Mouse (Mus musculus) MEL (cell line): ENCODE results near the gene Ypel3. TPM values are rescaled to one million over a fixed set of nuclear protein-coding genes. Genes with fewer than 3 reads are reported as not detected.

ENCODE experiments used
- DNase-seq: peaks from one replicate; pipeline ENCODE4 v3.0.0; 2011; ENCODE audit warnings: low read depth, low spot score
- H3K27ac ChIP-seq: 2 replicates; pipeline ENCODE4 v1.5.1; 2012; ENCODE audit warnings: low read depth, mild to moderate bottlenecking, control low read depth, low read length, moderate library complexity; ENCODE audit not compliant: control insufficient read depth
- H3K27me3 ChIP-seq, 2 experiments: fragments of 150-350 bp in 1 of 2; sonication (generic) in 1 of 2; 2 replicates each; pipeline ENCODE4 v1.6.1; 2012; ENCODE audit warnings: low read length in 2 of 2, mild to moderate bottlenecking in 2 of 2, improper control_type of control experiment in 1 of 2, moderate library complexity in 1 of 2; ENCODE audit not compliant: insufficient read depth in 2 of 2, control insufficient read depth in 1 of 2
- H3K36me3 ChIP-seq, 2 experiments: 2 replicates each; pipeline ENCODE4 v1.6.1; 2012 to 2014; ENCODE audit warnings: low read length in 2 of 2, improper control_type of control experiment in 1 of 2, inconsistent platforms in 1 of 2, mild to moderate bottlenecking in 1 of 2; ENCODE audit not compliant: insufficient read depth in 2 of 2, control insufficient read depth in 1 of 2
- H3K4me1 ChIP-seq, 2 experiments: fragments of 150-350 bp in 1 of 2; sonication (generic) in 1 of 2; 2 replicates each; pipeline ENCODE4 v1.6.1; 2012; ENCODE audit warnings: low read length in 2 of 2, improper control_type of control experiment in 1 of 2, mild to moderate bottlenecking in 1 of 2; ENCODE audit not compliant: insufficient read depth in 2 of 2, control insufficient read depth in 1 of 2
- H3K4me3 ChIP-seq, 2 experiments: fragments of 150-350 bp in 1 of 2; sonication (generic) in 1 of 2; 2 replicates each; pipeline ENCODE4 v1.5.1; 2012; ENCODE audit warnings: low read depth in 2 of 2, low read length in 2 of 2, mild to moderate bottlenecking in 2 of 2, moderate library complexity in 2 of 2, control low read depth in 1 of 2, improper control_type of control experiment in 1 of 2; ENCODE audit not compliant: control insufficient read depth in 1 of 2, insufficient read depth in 1 of 2
- H3K79me2 ChIP-seq: 2 replicates; pipeline ENCODE4 v1.6.1; 2012; ENCODE audit warnings: mild to moderate bottlenecking, low read length, moderate library complexity; ENCODE audit not compliant: control insufficient read depth, poor library complexity, insufficient read depth
- H3K9ac ChIP-seq: 2 replicates; pipeline ENCODE4 v1.6.1; 2012; ENCODE audit warnings: low read depth, mild to moderate bottlenecking, control low read depth, low read length, moderate library complexity; ENCODE audit not compliant: control insufficient read depth, poor library complexity, severe bottlenecking
- H3K9me3 ChIP-seq: fragments of 150-350 bp; sonication (generic); replicated peaks from 2 replicates; pipeline ENCODE4 v1.6.1; 2012; ENCODE audit warnings: mild to moderate bottlenecking, low read length, improper control_type of control experiment, moderate library complexity; ENCODE audit not compliant: insufficient read depth
- CTCF ChIP-seq, 3 experiments: IDR thresholded peaks in 2 of 3; conservative IDR thresholded peaks in 1 of 3; 2 replicates each; pipeline ENCODE4 v1.5.1; 2011 to 2012; ENCODE audit warnings: low read length in 3 of 3, low read depth in 2 of 3, mild to moderate bottlenecking in 2 of 3, improper control_type of control experiment in 1 of 3, inconsistent platforms in 1 of 3, mixed read lengths in 1 of 3, moderate library complexity in 1 of 3; ENCODE audit not compliant: control insufficient read depth in 1 of 3, insufficient read depth in 1 of 3, poor library complexity in 1 of 3, severe bottlenecking in 1 of 3
- ELF1 ChIP-seq: IDR thresholded peaks from 2 replicates; pipeline ENCODE4 v1.6.1; 2014; ENCODE audit warnings: low read depth, mild to moderate bottlenecking, inconsistent platforms, low read length, improper control_type of control experiment, moderate library complexity
- ETS1 ChIP-seq: IDR thresholded peaks from 2 replicates; pipeline ENCODE4 v1.6.1; 2012; ENCODE audit warnings: low read depth, mild to moderate bottlenecking, inconsistent platforms, low read length, improper control_type of control experiment, moderate library complexity
- GATA1 ChIP-seq: IDR thresholded peaks from 2 replicates; pipeline ENCODE4 v1.6.1; 2011; ENCODE audit warnings: low read depth, low read length, improper control_type of control experiment
- KAT2A ChIP-seq: conservative IDR thresholded peaks from 2 replicates; pipeline ENCODE4 v1.6.1; 2012; ENCODE audit warnings: low read depth, low read length, improper control_type of control experiment, inconsistent platforms
- MXI1 ChIP-seq: IDR thresholded peaks from 2 replicates; pipeline ENCODE4 v1.6.1; 2011; ENCODE audit warnings: mild to moderate bottlenecking, low read depth, low read length, improper control_type of control experiment
- MYB ChIP-seq: IDR thresholded peaks from 2 replicates; pipeline ENCODE4 v1.6.1; 2011; ENCODE audit warnings: mild to moderate bottlenecking, low read depth, low read length, improper control_type of control experiment
- POLR2A ChIP-seq, 2 experiments: IDR thresholded peaks; 2 replicates each; pipeline ENCODE4 v1.6.1; 2011 to 2012; ENCODE audit warnings: low read length in 2 of 2, mild to moderate bottlenecking in 2 of 2, control low read depth in 1 of 2, improper control_type of control experiment in 1 of 2, low read depth in 1 of 2, moderate library complexity in 1 of 2; ENCODE audit not compliant: control insufficient read depth in 1 of 2, insufficient read depth in 1 of 2, poor library complexity in 1 of 2
- POLR2AphosphoS2 ChIP-seq: IDR thresholded peaks from 2 replicates; pipeline ENCODE4 v1.6.1; 2011; ENCODE audit warnings: low read length, improper control_type of control experiment
- POLR2AphosphoS5 ChIP-seq: IDR thresholded peaks from 2 replicates; pipeline ENCODE4 v1.6.1; 2012; ENCODE audit warnings: low read depth, borderline replicate concordance, mild to moderate bottlenecking, inconsistent platforms, low read length, moderate library complexity, mixed read lengths
- RAD21 ChIP-seq: IDR thresholded peaks from 2 replicates; pipeline ENCODE4 v1.6.1; 2011; ENCODE audit warnings: mild to moderate bottlenecking, low read depth, low read length, improper control_type of control experiment
- SMC3 ChIP-seq: IDR thresholded peaks from 2 replicates; pipeline ENCODE4 v1.6.1; 2011; ENCODE audit warnings: low read depth, low read length, improper control_type of control experiment
- TAL1 ChIP-seq: IDR thresholded peaks from 2 replicates; pipeline ENCODE4 v1.6.1; 2012; ENCODE audit warnings: mild to moderate bottlenecking, inconsistent platforms, low read length, moderate library complexity, mixed read lengths
- UBTF ChIP-seq: IDR thresholded peaks from 2 replicates; pipeline ENCODE4 v1.6.1; 2012; ENCODE audit warnings: low read depth, mild to moderate bottlenecking, inconsistent platforms, low read length, improper control_type of control experiment, moderate library complexity, borderline replicate concordance; ENCODE audit not compliant: insufficient read depth
- USF1 ChIP-seq: IDR thresholded peaks from 2 replicates; pipeline ENCODE4 v1.6.1; 2014; ENCODE audit warnings: low read depth, mild to moderate bottlenecking, inconsistent platforms, low read length, improper control_type of control experiment, moderate library complexity
- USF2 ChIP-seq, 2 experiments: IDR thresholded peaks; 2 replicates each; pipeline ENCODE4 v1.6.1; 2011 to 2012; ENCODE audit warnings: improper control_type of control experiment in 2 of 2, low read length in 2 of 2, borderline replicate concordance in 1 of 2, inconsistent platforms in 1 of 2, low read depth in 1 of 2, mild to moderate bottlenecking in 1 of 2; ENCODE audit not compliant: insufficient read depth in 1 of 2
- ZC3H11A ChIP-seq: IDR thresholded peaks from 2 replicates; pipeline ENCODE4 v1.6.1; 2012; ENCODE audit warnings: low read depth, mild to moderate bottlenecking, inconsistent platforms, low read length, improper control_type of control experiment
- polyA plus RNA-seq, 2 experiments: library from polyadenylated mRNA; stranded (reverse) in 1 of 2; unstranded in 1 of 2; fragments of >175 nt in 1 of 2; fragments of >200 nt in 1 of 2; gene quantifications; 2 replicates each; pipeline versions ENCODE4 v1.2.1 to v1.2.4; 2012; ENCODE audit warnings: low replicate concordance in 2 of 2, low read depth in 1 of 2; ENCODE audit not compliant: insufficient read length in 2 of 2, insufficient read depth in 1 of 2, missing spikeins in 1 of 2
- total RNA-seq: library from RNA; depleted of rRNA; stranded (reverse); fragments of 300-350 nt; gene quantifications from 2 replicates; pipeline ENCODE4 v1.2.3, GENCODE M21; 2012

Gene Ypel3
- total and polyA plus RNA-seq, 3 experiments: 2.1 to 12.6 TPM; not detected in 1

- DNase-seq: no peak
- Histone ChIP-seq H3K4me3 (no peak overlapping the region), H3K27ac (no peak overlapping the region), H3K4me1 (peaks cover 2 to 8% of the 10 kb centered on the region in 2 experiments; a peak in 2 of 4 replicates), H3K9me3 (no peaks in the 10 kb centered on the region), H3K79me2 (no peaks in the 10 kb centered on the region), H3K36me3 (no peaks in the 10 kb centered on the region), H3K27me3 (no peaks in the 10 kb centered on the region), H3K9ac (no peak overlapping the region)
- no peak for TF ChIP-seq ZC3H11A
- TF ChIP-seq POLR2A (IDR thresholded peaks at IDR 0.05; ENCODE audit: control insufficient read depth in 1 of 2, insufficient read depth in 1 of 2, low read depth in 1 of 2, low read length in 2 of 2, poor library complexity in 1 of 2): no peak
- no peak for TF ChIP-seq USF1
- no peak for TF ChIP-seq ETS1
- TF ChIP-seq TAL1: no peak
- TF ChIP-seq POLR2AphosphoS5: no peak
- TF ChIP-seq GATA1: no peak
- TF ChIP-seq RAD21: no peak
- TF ChIP-seq USF2 (IDR thresholded peaks at IDR 0.05; ENCODE audit: borderline replicate concordance in 1 of 2, insufficient read depth in 1 of 2, low read depth in 1 of 2, low read length in 2 of 2): no peak
- no peak for TF ChIP-seq KAT2A
- TF ChIP-seq CTCF (IDR thresholded peaks at IDR 0.05 in 2 of 3, conservative IDR thresholded peaks at IDR 0.05 in 1 of 3; ENCODE audit: control insufficient read depth in 1 of 3, insufficient read depth in 1 of 3, low read depth in 2 of 3, low read length in 3 of 3, poor library complexity in 1 of 3, severe bottlenecking in 1 of 3): no peak
Observed at GRCm38 (mm10) chr7:126823202-126823711, 46.5 kb downstream of the Ypel3 start.

- no peak for DNase-seq
- H3K36me3 ChIP-seq: no peaks in the 10 kb centered on the region
- TF ChIP-seq SMC3: no peak
- no peak for TF ChIP-seq MXI1
- no peak for TF ChIP-seq UBTF
- no peak for TF ChIP-seq MYB
- no peak for TF ChIP-seq ELF1
- no peak for TF ChIP-seq POLR2AphosphoS2
- no peak for TF ChIP-seq KAT2A
- TF ChIP-seq POLR2AphosphoS5: no peak
- peaks cover 2 to 8% of the 10 kb centered on the region in 2 experiments; a peak in 2 of 4 replicates for H3K4me1 ChIP-seq
- no peak overlapping the region for H3K9ac ChIP-seq
- H3K9me3 ChIP-seq: no peaks in the 10 kb centered on the region
- H3K27me3 ChIP-seq: no peaks in the 10 kb centered on the region
- H3K27ac ChIP-seq: no peak overlapping the region
- H3K79me2 ChIP-seq: no peaks in the 10 kb centered on the region
- no peak overlapping the region for H3K4me3 ChIP-seq
Observed at GRCm38 (mm10) chr7:126823940-126824339, 47.2 kb downstream of the Ypel3 start.
